Mouse (Mus musculus) bone marrow macrophage, adult 2 months (primary cell): ENCODE results near the gene Mertk.

ENCODE experiments used
- CTCF ChIP-seq: IDR thresholded peaks from 2 replicates; pipeline ENCODE4 v1.5.1; 2012; ENCODE audit warnings: low read depth, mild to moderate bottlenecking, low read length, moderate library complexity
- POLR2A ChIP-seq: IDR thresholded peaks from 2 replicates; pipeline ENCODE4 v1.6.1; 2012; ENCODE audit warnings: mild to moderate bottlenecking, low read depth, low read length, borderline replicate concordance

DNA sequence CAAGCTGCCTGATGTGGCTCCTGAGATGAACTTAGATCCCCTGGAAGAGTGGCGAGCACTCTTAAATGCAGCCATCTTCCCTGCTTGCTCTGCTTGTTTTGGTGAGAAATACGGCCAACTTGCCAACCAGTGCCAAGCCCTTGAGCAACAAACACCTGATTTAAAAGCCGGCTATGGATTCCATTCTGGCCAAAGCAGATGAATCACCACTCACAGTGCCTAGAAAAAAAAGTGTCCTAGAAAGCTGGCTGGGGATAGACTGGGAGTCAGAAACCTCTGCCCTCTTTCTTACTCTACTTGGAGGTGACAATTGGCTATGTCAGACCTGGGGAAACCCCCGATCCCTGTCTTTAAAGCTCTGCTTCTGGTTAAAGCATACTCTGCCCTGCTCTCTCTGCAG lies 39.0 kb downstream of the Mertk start:
- TF ChIP-seq POLR2A (no peak), CTCF (no peak)
